Mouse (Mus musculus) intestine, embryonic 14.5 days (tissue): ENCODE results near the gene Cers6. TPM values are rescaled to one million over a fixed set of nuclear protein-coding genes. Genes with fewer than 3 reads are reported as not detected.

ENCODE experiments used
- ATAC-seq: fragments of 200-750 bp; cut with Nextera tagmentation; replicated peaks from 2 replicates; pipeline ENCODE4 v1.8.0; 2017; ENCODE audit warnings: low read depth, moderate number of reproducible peaks, moderate TSS enrichment, moderate library complexity; ENCODE audit not compliant: low FRiP score, low TSS enrichment
- DNase-seq: peaks from one replicate; pipeline ENCODE4 v3.0.0-alpha.2; 2018; ENCODE audit warnings: low spot score
- H3K27ac ChIP-seq: fragments of 300-500 bp; sonication (generic); 2 replicates; pipeline ENCODE4 v1.5.1; 2014; ENCODE audit warnings: low read depth, mild to moderate bottlenecking, control low read depth
- H3K27me3 ChIP-seq: fragments of 300-500 bp; sonication (generic); replicated peaks from 2 replicates; pipeline ENCODE4 v1.6.1; 2014; ENCODE audit warnings: low read length, control low read depth; ENCODE audit not compliant: control insufficient read depth, insufficient read depth
- H3K36me3 ChIP-seq: fragments of 300-500 bp; sonication (generic); 2 replicates; pipeline ENCODE4 v1.6.1; 2014; ENCODE audit warnings: low read length, control low read depth; ENCODE audit not compliant: control insufficient read depth, insufficient read depth
- H3K4me1 ChIP-seq: fragments of 300-500 bp; sonication (generic); replicated peaks from 2 replicates; pipeline ENCODE4 v1.6.1; 2014; ENCODE audit warnings: low read length, control low read depth, mixed read lengths; ENCODE audit not compliant: control insufficient read depth, insufficient read depth
- H3K4me2 ChIP-seq: fragments of 300-500 bp; sonication (generic); 2 replicates; pipeline ENCODE4 v1.6.1; 2014; ENCODE audit warnings: low read length
- H3K4me3 ChIP-seq: fragments of 300-500 bp; sonication (generic); 2 replicates; pipeline ENCODE4 v1.5.1; 2014; ENCODE audit warnings: low read depth, low read length, control low read depth, mixed read lengths
- H3K9ac ChIP-seq: fragments of 300-500 bp; sonication (generic); 2 replicates; pipeline ENCODE4 v1.6.1; 2014; ENCODE audit warnings: mild to moderate bottlenecking, low read length
- H3K9me3 ChIP-seq: fragments of 300-500 bp; sonication (generic); 2 replicates; pipeline ENCODE4 v1.6.1; 2016; ENCODE audit warnings: low read length, control low read depth; ENCODE audit not compliant: control insufficient read depth
- WGBS: fragments of 180-500 bp; shearing (Covaris S2); extraction: QIAGEN DNeasy Blood & Tissue Kit; methylation state at CpG from one replicate; pipeline ENCODE4 v1.1.7; 2014; 5-methylcytosine and 5-hydroxymethylcytosine counted together
- polyA plus RNA-seq: library from polyadenylated mRNA; unstranded; fragments of >200 nt; fragmentation: Nextera tagmentation; extraction: Ambion mirVana; gene quantifications from 2 replicates; pipeline ENCODE4 v1.2.1, GENCODE M21; 2014

Cers6 gene
- polyA plus RNA-seq, 1 experiment from 2014 or later = 49.0 TPM

GRCm38 (mm10) chr2:68906921-68907320, 45.7 kb downstream of the Cers6 start:
- H3K4me1 ChIP-seq = peaks cover 9% of the 10 kb centered on the region; the same call in 1 of the 2 replicates
- H3K27ac ChIP-seq = no peak overlapping the region
- ATAC-seq (no peak), DNase-seq (no peak)
- H3K36me3 ChIP-seq = no peaks in the 10 kb centered on the region
- H3K4me2 ChIP-seq = no peak overlapping the region
- H3K9ac ChIP-seq = no peak overlapping the region
- WGBS = 86% methylated on average over 3 of the region's 3 CpGs
- no peak overlapping the region for H3K4me3 ChIP-seq
- no peaks in the 10 kb centered on the region for H3K27me3 ChIP-seq
- no peaks in the 10 kb centered on the region for H3K9me3 ChIP-seq

DNA sequence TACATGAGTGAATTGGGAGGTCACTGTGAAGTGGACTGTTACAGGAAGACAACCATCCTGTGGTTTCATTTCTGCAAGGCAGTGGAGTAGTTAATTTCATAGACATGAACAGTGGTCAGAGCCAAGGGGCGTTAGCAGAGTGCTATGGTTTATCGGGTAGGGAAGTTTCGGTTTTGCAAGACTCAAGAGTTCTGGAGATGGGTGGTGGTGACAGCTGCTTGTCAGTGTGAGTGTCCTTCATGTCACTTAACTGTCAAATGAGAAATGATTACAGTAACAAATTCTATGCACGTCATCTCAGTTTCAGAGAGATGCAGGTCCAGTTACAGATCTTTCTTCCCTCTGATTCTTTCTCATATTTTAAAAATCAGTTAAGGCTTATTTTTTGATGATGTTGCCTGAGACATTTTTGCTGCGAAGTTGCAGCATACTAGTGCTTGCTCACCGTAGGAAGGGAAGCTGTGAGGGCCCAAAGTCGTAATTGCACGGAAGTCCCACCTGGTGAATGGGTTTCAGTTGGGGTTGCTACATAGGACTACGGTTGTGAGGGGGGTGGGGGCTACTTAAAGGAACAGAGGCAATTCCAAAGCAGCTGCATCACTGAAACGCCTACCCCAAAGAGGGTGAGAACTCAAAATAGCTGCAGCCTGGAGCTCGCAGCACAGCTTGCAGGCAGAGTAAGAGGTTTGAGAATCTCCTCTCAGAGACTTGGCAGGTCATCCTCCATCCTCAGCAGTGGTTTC, 46.7 kb downstream of the Cers6 start:
- no peak for ATAC-seq
- no peak overlapping the region for H3K4me2 ChIP-seq
- 69% methylated on average over 11 of the region's 11 CpGs for WGBS

GRCm38 (mm10) chr2:68910727-68911126, 49.5 kb downstream of the Cers6 start:
- DNase-seq = no peak
- H3K9ac ChIP-seq = no peak overlapping the region
- H3K4me3 ChIP-seq = no peak overlapping the region
- WGBS = 27% methylated on average over 7 of the region's 7 CpGs
- ATAC-seq = no peak
- peaks cover 9% of the 10 kb centered on the region; the same call in 1 of the 2 replicates for H3K4me1 ChIP-seq
- H3K9me3 ChIP-seq = no peaks in the 10 kb centered on the region
- no peaks in the 10 kb centered on the region for H3K36me3 ChIP-seq
- no peak overlapping the region for H3K27ac ChIP-seq
- no peak overlapping the region for H3K4me2 ChIP-seq
- no peaks in the 10 kb centered on the region for H3K27me3 ChIP-seq

More for the DNA sequence above, 46.7 kb downstream of the Cers6 start:
- Histone ChIP-seq H3K36me3 (no peaks in the 10 kb centered on the region), H3K4me1 (peaks cover 9% of the 10 kb centered on the region; the same call in 1 of the 2 replicates), H3K4me3 (no peak overlapping the region), H3K27me3 (no peaks in the 10 kb centered on the region), H3K9me3 (no peaks in the 10 kb centered on the region), H3K9ac (no peak overlapping the region), H3K27ac (no peak overlapping the region)
- no peak for DNase-seq

DNA sequence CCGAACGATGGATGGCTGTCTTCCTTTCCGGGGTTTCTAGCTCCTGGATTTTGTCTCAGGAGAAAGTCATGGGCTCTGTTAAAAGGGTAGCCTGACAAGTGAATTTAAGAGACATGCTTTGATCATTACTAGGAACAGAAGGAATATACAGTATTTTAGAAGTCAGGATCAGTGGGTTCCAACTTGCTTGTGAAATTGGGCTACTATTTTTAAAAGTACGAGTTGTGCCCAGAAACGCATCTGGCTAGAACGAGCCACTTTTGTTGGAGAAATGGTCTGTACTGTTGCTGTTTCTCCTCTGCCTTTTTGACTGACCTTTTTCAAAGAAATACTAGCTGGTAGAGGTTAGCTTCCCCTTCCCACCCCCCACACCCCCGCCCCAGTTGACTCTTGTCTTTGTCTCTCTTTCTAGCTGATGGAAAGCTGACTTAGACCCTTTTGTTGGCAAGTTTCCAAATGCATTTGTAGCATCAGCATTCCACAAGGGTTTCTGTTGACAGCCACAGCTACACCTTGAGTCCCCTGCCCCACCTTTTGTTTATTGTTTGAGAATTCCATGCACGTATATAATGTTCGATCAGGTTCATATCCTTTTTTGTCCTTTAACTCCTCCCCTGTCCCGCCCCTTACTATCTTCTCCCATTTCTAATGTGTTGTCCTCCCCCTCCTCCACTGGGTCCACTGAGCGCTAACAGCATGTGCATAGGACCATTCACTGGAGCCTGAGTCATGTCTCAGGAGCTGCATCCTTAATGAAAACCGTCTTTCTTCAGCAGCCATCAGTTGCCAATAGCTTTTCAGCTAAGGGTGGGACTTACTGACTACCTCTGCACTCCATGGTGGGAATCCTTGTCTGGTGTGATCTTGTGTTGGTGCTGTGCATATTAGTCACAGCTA, 50.6 kb downstream of the Cers6 start:
- Histone ChIP-seq H3K27ac (no peak overlapping the region), H3K27me3 (no peaks in the 10 kb centered on the region), H3K36me3 (no peaks in the 10 kb centered on the region), H3K9me3 (no peaks in the 10 kb centered on the region), H3K4me1 (peaks cover 9% of the 10 kb centered on the region; the same call in 1 of the 2 replicates), H3K4me3 (no peak overlapping the region), H3K4me2 (no peak overlapping the region), H3K9ac (no peak overlapping the region)
- 60% methylated on average over 12 of the region's 12 CpGs for WGBS
- no peak for ATAC-seq
- DNase-seq = no peak

- no peak for ATAC-seq
- Histone ChIP-seq H3K4me3 (no peak overlapping the region), H3K4me2 (no peak overlapping the region), H3K36me3 (no peaks in the 10 kb centered on the region), H3K27ac (no peak overlapping the region), H3K4me1 (peaks cover 2% of the 10 kb centered on the region; the same call in 1 of the 2 replicates), H3K9me3 (no peaks in the 10 kb centered on the region), H3K27me3 (no peaks in the 10 kb centered on the region), H3K9ac (no peak overlapping the region)
- no peak for DNase-seq
Measured at GRCm38 (mm10) chr2:68915742-68916141, 54.5 kb downstream of the Cers6 start.

GRCm38 (mm10) chr2:68916299-68916698, 55.1 kb downstream of the Cers6 start:
- H3K9ac ChIP-seq = no peak overlapping the region
- WGBS = 90% methylated on average over 3 of the region's 3 CpGs
- no peak for DNase-seq
- no peaks in the 10 kb centered on the region for H3K9me3 ChIP-seq
- no peak overlapping the region for H3K4me2 ChIP-seq
- H3K27me3 ChIP-seq = no peaks in the 10 kb centered on the region
- H3K27ac ChIP-seq = no peak overlapping the region
- no peaks in the 10 kb centered on the region for H3K4me1 ChIP-seq
- H3K36me3 ChIP-seq = no peaks in the 10 kb centered on the region
- H3K4me3 ChIP-seq = no peak overlapping the region
- no peak for ATAC-seq

- no peaks in the 10 kb centered on the region for H3K9me3 ChIP-seq
- no peaks in the 10 kb centered on the region for H3K4me1 ChIP-seq
- DNase-seq (no peak), ATAC-seq (no peak)
- H3K27me3 ChIP-seq = no peaks in the 10 kb centered on the region
- H3K4me2 ChIP-seq = no peak overlapping the region
- H3K27ac ChIP-seq = no peak overlapping the region
- no peak overlapping the region for H3K9ac ChIP-seq
- H3K36me3 ChIP-seq = no peaks in the 10 kb centered on the region
- no peak overlapping the region for H3K4me3 ChIP-seq
Measured at GRCm38 (mm10) chr2:68917010-68917409, 55.8 kb downstream of the Cers6 start.

DNA sequence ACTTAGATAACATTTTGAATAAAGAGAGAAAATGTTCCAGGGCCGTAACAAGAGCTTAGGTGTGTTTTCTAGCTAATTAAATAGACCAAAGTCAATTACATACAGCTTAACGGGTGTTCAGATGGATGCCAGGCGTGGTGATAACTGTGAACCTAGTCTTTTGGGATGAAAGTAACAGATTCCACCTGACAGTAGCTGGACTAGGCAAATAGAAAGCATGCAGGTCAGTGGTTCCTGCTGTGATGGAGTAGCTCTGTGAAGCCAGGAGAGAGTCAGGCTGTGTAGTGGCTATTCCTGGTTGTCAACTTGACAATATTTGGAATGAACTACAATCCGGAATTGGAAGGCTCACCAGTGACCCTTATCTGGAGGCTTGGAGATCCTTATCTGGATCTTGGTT, 56.3 kb downstream of the Cers6 start:
- Histone ChIP-seq H3K4me1 (no peaks in the 10 kb centered on the region), H3K4me3 (no peak overlapping the region), H3K9ac (no peak overlapping the region), H3K36me3 (no peaks in the 10 kb centered on the region), H3K4me2 (no peak overlapping the region), H3K27me3 (no peaks in the 10 kb centered on the region), H3K27ac (no peak overlapping the region), H3K9me3 (no peaks in the 10 kb centered on the region)
- ATAC-seq (no peak), DNase-seq (no peak)
- WGBS = 90% methylated on average over 4 of the region's 4 CpGs
